Mouse (Mus musculus): Measurements from ENCODE around the gene Rnf39.

DNA sequence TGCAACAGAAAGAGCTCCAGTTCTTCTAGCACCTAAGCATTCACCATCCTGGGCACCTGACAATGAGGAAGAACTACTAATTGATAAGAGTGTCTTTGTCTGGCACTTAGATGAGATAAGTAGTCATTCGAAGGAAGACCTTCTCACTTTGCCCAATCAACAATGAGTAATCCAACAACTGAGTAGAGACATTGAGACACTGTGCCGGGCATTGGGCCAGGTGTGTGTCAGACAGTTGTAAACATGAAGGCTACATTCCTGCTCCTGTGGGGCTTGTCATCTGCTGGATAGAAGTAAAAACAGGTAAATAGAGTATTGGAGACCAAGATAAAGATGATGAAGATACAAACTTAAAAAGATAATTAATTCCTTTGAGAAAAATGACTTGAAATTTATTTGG, 4.7 kb upstream of the Rnf39 start:
- TF ChIP-seq GATA1 (IDR thresholded peaks at IDR 0.05; ENCODE audit: low read length) (no peak), TAL1 (IDR thresholded peaks at IDR 0.05; ENCODE audit: low read length) (no peak)

Measured in erythroblast, embryonic 14.5 days (primary cell).